In genomic region chr11:90030557-90030956, GRCm38 (mm10) we compare ENCODE assay signal across 8 mouse cellular contexts. TPM values are rescaled to one million over a fixed set of nuclear protein-coding genes. Genes with fewer than 3 reads are reported as not detected.
A peak's percentile ranks its signal among the peaks of the same experiment; 100 is the strongest.
DNase-seq lines count a peak whose midpoint lies in the region; ATAC-seq lines count a peak whose summit lies in the region.

No protein-coding gene starts in this region.

- ATAC-seq in frontal cortex, adult (ENCODE audit: low TSS enrichment): peak; percentile 82
- no peak for ATAC-seq in hindbrain, embryonic 15.5 days (ENCODE audit: low FRiP score, low read depth)
- no peak; the same call in 1 of the 2 replicates for ATAC-seq in stomach, embryonic 15.5 days (ENCODE audit: insufficient read depth, low FRiP score, low read depth)

- peaks cover 30% of the 10 kb centered on the region for H3K4me1 ChIP-seq in hindbrain, embryonic 15.5 days (replicated peaks)
- peaks cover 11% of the 10 kb centered on the region; the same call in 1 of the 2 replicates for H3K4me1 ChIP-seq in stomach, embryonic 15.5 days

- intact Hi-C loops in left cerebral cortex, postnatal 36 days (cut with DNase I): no loop called here

- peak overlapping the region; percentile 29 for H3K9ac ChIP-seq in hindbrain, embryonic 15.5 days
- H3K9ac ChIP-seq in stomach, embryonic 15.5 days: peak overlapping the region; percentile 26; the same call in 1 of the 2 replicates

- no peak overlapping the region for H3K27ac ChIP-seq in hindbrain, embryonic 15.5 days (replicated peaks)
- H3K27ac ChIP-seq in stomach, embryonic 15.5 days: peak overlapping the region; percentile 23; the same call in 1 of the 2 replicates

- no peaks in the 10 kb centered on the region for H3K36me3 ChIP-seq in hindbrain, embryonic 15.5 days
- peaks cover 3% of the 10 kb centered on the region; the same call in 1 of the 2 replicates for H3K36me3 ChIP-seq in stomach, embryonic 15.5 days

- H3K9me3 ChIP-seq in hindbrain, embryonic 15.5 days: no peaks in the 10 kb centered on the region
- no peaks in the 10 kb centered on the region for H3K9me3 ChIP-seq in stomach, embryonic 15.5 days

- H3K27me3 ChIP-seq in hindbrain, embryonic 15.5 days: peaks cover 12% of the 10 kb centered on the region
- no peaks in the 10 kb centered on the region for H3K27me3 ChIP-seq in stomach, embryonic 15.5 days (replicated peaks)

- peak overlapping the region; percentile 34 for H3K4me3 ChIP-seq in hindbrain, embryonic 15.5 days
- H3K4me3 ChIP-seq in stomach, embryonic 15.5 days (replicated peaks): peak overlapping the region; percentile 40

- under 1% methylated on average over 15 of the region's 15 CpGs for WGBS in hindbrain, embryonic 15.5 days
- whole genome bisulfite sequencing in stomach, embryonic 15.5 days: 1% methylated on average over 15 of the region's 15 CpGs

- peak overlapping the region; percentile 55 for H3K4me2 ChIP-seq in hindbrain, embryonic 15.5 days
- peak overlapping the region; percentile 50 for H3K4me2 ChIP-seq in stomach, embryonic 15.5 days

- DNase-seq in ES-CJ7 (ENCODE audit: low read depth, low spot score): peak; percentile 75
- peak; percentile 46 for DNase-seq in adrenal gland, postnatal 25 days
- DNase-seq in left cerebral cortex, postnatal 36 days (ENCODE audit: low spot score in 2 of 2): peak; percentile 35
- DNase-seq in mesoderm, embryonic 11.5 days (ENCODE audit: low read depth, low spot score): peak; percentile 74
- DNase-seq in thymus, postnatal 25 days: no peak

RNA-seq across cellular contexts. Expression of gene Tmem100, which starts 0.4 kb away (rescaled TPM):
- 2.0 and 2.8 TPM in 2 replicates for total RNA-seq in adrenal gland, postnatal 25 days (2021)
- 12.4 and 14.6 TPM in 2 replicates for polyA plus RNA-seq in hindbrain, embryonic 15.5 days (2015; fragmentation: Nextera tagmentation; extraction: Ambion mirVana)
- 10 to 100 TPM; 14.5 to 16.1 TPM for total RNA-seq in left cerebral cortex, postnatal 36 days (2021)
- polyA plus RNA-seq in stomach, embryonic 15.5 days (2015; fragmentation: Nextera tagmentation; extraction: Ambion mirVana): 27.3 and 27.9 TPM in 2 replicates

RNA-seq across cellular contexts. Expression of gene Pctp, which starts 27.9 kb away (rescaled TPM):
- 7.9 and 9.9 TPM in 2 replicates for total RNA-seq in adrenal gland, postnatal 25 days (2021)
- polyA plus RNA-seq in hindbrain, embryonic 15.5 days (2015; fragmentation: Nextera tagmentation; extraction: Ambion mirVana): 1.5 and 1.6 TPM in 2 replicates
- total RNA-seq in left cerebral cortex, postnatal 36 days (2021): 1 to 10 TPM in 1 of 2 experiments, under 1 TPM in 1; 0.79 to 1.1 TPM
- 13.9 and 15.8 TPM in 2 replicates for polyA plus RNA-seq in stomach, embryonic 15.5 days (2015; fragmentation: Nextera tagmentation; extraction: Ambion mirVana)
